Mouse (Mus musculus) C2C12 (cell line): ENCODE results near the gene Rpn2.

Source experiments
- CEBPB ChIP-seq: IDR thresholded peaks from one replicate; pipeline ENCODE4 v1.6.1; 2011; ENCODE audit warnings: low read depth, mild to moderate bottlenecking, control low read depth, moderate library complexity
- CTCF ChIP-seq: IDR thresholded peaks from one replicate; pipeline ENCODE4 v1.5.1; 2011; ENCODE audit not compliant: control insufficient read depth, insufficient read depth, insufficient read length
- MAX ChIP-seq: IDR thresholded peaks from one replicate; pipeline ENCODE4 v1.6.1; 2011; ENCODE audit warnings: mild to moderate bottlenecking, control low read depth
- MYOG ChIP-seq: IDR thresholded peaks from one replicate; pipeline ENCODE4 v1.6.1; 2011; ENCODE audit not compliant: control insufficient read depth, insufficient read length; ENCODE audit errors: extremely low read depth

DNA sequence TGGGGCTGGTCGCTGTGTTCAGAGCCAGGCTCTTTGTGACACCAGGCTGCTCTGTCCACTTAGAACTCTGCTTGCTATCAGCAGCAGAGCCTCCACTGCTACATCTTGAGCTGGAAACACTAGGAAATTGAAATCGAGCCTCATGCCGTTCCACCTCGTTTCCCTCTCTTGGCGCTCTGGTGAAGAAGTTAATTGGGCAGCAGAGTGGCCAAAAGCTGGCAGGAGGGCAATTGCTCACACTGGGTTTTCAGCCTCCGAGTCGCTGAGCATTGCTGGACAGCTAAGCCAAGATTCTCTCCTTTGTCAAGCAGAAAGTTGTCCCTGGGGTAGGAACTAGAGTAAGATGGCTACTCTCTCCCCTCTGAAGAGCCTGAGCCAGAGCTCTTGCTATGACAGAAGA, 35.5 kb downstream of the Rpn2 start:
- TF ChIP-seq MYOG = no peak
- TF ChIP-seq CTCF = no peak
- TF ChIP-seq CEBPB = no peak
- TF ChIP-seq MAX = no peak
